Mouse (Mus musculus): ENCODE measurements at regions not wholly inside any gene's neighbourhood (a gene's known extent, or its start where the extent isn't known, plus 50 kb on each side); places are given as distances from the start of the nearest gene placed in this dataset.

DNA sequence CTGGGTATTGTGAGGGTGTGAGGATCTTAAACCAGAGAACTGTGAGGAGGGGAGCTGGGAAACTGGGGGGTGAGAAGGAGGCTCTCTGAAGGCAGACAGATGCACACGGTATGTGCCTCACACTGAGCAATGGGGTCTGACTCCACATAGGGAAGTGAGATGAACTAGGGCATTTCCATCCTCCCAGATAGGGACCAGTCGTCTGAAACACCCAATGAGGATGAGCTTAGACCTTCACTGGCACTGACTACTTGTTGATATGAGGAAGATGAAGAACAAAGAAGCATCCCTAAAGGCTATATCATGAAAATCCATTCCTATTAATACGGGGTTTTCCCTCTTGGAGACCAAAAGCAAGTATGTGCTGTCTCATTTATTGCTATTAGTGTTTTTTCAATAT lies 115.3 kb downstream of the Cxcl12 start:
- Histone ChIP-seq H3K27ac (ENCODE audit: low read depth, low read length) (no peak overlapping the region), H3K36me3 (ENCODE audit: insufficient read depth, low read length) (no peaks in the 10 kb centered on the region), H3K4me3 (ENCODE audit: low read depth, low read length) (no peak overlapping the region), H3K4me1 (ENCODE audit: insufficient read depth, low read length) (no peaks in the 10 kb centered on the region), H3K9me3 (ENCODE audit: low read length) (no peaks in the 10 kb centered on the region), H3K4me2 (ENCODE audit: low read depth, low read length, poor library complexity, severe bottlenecking) (no peak overlapping the region), H3K9ac (replicated peaks; ENCODE audit: low read length, poor library complexity, severe bottlenecking) (no peak overlapping the region), H3K27me3 (ENCODE audit: insufficient read depth, low read length) (no peaks in the 10 kb centered on the region)
- DNase-seq (ENCODE audit: low spot score) (no peak), ATAC-seq (ENCODE audit: low FRiP score) (no peak)
- TF ChIP-seq CTCF (IDR thresholded peaks at IDR 0.05), result no peak
- WGBS, result 81% methylated on average over 3 of the region's 3 CpGs

DNA sequence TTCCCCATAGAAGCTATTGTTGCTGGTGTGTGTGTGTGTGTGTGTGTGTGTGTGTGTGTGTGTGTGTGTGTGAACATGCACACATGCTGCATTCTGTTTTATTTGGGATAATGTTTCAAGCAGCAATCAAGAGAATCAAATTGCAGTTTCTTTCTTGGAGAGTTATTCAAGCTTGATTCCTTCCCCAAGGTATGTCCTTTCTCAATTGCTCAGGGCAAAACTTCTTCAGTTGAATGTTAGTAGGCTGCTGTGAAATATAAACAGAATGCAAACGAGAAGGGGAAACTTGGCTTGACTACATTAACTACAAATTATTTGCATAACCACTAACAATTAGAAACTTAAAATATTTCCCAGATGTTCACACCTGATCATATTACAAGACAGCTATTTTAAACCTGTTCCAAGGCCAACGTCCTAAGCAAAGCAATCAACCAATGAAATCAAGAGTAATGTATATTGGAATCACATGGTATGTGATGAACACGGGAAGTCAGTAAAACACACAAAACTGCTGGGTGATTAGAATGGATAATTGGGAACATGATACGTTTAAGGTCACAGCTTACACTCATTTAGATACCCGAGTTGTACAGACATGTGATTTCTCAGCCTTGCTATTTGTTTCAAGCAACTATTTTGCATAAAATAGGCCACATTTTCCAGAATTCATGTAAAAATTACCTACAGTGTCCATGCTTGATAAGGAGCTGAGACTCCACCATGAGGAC lies 116.2 kb downstream of the Cxcl12 start:
- no peak for DNase-seq (ENCODE audit: low spot score)
- no peaks in the 10 kb centered on the region for H3K9me3 ChIP-seq (ENCODE audit: low read length)
- H3K27ac ChIP-seq (ENCODE audit: low read depth, low read length), result no peak overlapping the region
- WGBS, result 84% methylated on average over 5 of the region's 5 CpGs
- no peak overlapping the region for H3K4me2 ChIP-seq (ENCODE audit: low read depth, low read length, poor library complexity, severe bottlenecking)
- TF ChIP-seq CTCF (IDR thresholded peaks at IDR 0.05), result no peak
- H3K9ac ChIP-seq (replicated peaks; ENCODE audit: low read length, poor library complexity, severe bottlenecking), result no peak overlapping the region
- H3K4me3 ChIP-seq (ENCODE audit: low read depth, low read length), result no peak overlapping the region
- H3K4me1 ChIP-seq (ENCODE audit: insufficient read depth, low read length), result no peaks in the 10 kb centered on the region
- H3K36me3 ChIP-seq (ENCODE audit: insufficient read depth, low read length), result no peaks in the 10 kb centered on the region
- no peaks in the 10 kb centered on the region for H3K27me3 ChIP-seq (ENCODE audit: insufficient read depth, low read length)
- ATAC-seq (ENCODE audit: low FRiP score), result no peak

DNA sequence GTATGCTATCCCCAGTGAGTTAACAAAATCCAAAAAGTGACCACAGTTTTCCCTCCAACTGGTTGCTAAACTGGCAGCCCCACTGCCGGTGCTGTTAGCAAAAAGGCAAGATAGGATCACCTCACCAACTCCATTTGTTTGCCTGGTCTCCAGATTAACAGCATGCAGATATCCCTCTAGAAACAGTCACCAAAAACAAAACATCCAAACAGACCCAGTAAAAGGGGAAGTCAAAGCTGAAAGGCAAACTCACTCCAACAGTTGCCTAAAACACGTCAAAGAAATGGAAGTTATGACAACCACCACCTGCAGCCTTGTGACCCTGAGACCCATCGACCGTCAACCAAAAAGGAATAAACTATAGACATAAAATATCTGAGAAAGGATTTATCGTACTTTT lies 119.1 kb downstream of the Cxcl12 start:
- Histone ChIP-seq H3K9me3 (ENCODE audit: low read length) (no peaks in the 10 kb centered on the region), H3K27ac (ENCODE audit: low read depth, low read length) (no peak overlapping the region), H3K4me1 (ENCODE audit: insufficient read depth, low read length) (no peaks in the 10 kb centered on the region), H3K9ac (replicated peaks; ENCODE audit: low read length, poor library complexity, severe bottlenecking) (no peak overlapping the region), H3K4me2 (ENCODE audit: low read depth, low read length, poor library complexity, severe bottlenecking) (no peak overlapping the region), H3K4me3 (ENCODE audit: low read depth, low read length) (no peak overlapping the region), H3K27me3 (ENCODE audit: insufficient read depth, low read length) (no peaks in the 10 kb centered on the region), H3K36me3 (ENCODE audit: insufficient read depth, low read length) (no peaks in the 10 kb centered on the region)
- TF ChIP-seq CTCF (IDR thresholded peaks at IDR 0.05), result no peak
- 92% methylated on average over 5 of the region's 5 CpGs for WGBS
- DNase-seq (ENCODE audit: low spot score) (no peak), ATAC-seq (ENCODE audit: low FRiP score) (no peak)

DNA sequence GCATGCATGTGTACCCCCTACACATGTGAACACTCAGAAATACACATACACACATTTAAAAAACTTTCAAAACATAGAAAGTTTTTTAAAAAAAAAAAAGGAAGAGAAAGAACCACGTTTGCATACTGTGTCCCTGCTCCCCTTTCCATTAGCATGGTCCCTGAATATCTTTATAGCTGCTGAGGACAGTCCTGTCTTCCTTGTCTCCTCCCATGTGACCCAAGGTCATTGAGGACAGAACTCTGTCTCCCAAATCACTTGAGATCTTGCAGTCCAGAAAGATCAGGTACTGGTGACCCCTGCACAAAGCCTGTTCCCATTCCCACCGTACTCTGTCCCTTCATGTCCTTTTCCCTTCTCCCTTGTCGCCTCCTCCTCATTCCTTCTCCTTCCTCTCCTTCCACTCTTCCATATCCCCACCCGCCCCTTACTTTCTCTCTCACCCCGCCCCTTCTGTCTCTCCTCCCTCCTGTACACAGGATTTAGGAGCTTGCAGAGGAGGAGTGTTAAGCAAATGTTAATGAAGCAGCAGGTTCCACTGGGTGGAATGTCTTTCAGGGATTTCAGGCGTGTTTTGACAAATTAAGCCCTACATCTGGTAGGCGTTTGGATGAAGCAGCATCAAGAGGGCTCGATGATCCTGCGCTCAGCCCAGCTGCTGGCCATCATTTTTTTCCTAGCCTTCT lies 125.6 kb downstream of the Cxcl12 start:
- no peak overlapping the region for H3K4me3 ChIP-seq (ENCODE audit: low read depth, low read length)
- no peak for DNase-seq (ENCODE audit: low spot score)
- ATAC-seq (ENCODE audit: low FRiP score), result no peak
- no peak overlapping the region for H3K27ac ChIP-seq (ENCODE audit: low read depth, low read length)
- no peak overlapping the region for H3K4me2 ChIP-seq (ENCODE audit: low read depth, low read length, poor library complexity, severe bottlenecking)
- no peak overlapping the region for H3K9ac ChIP-seq (replicated peaks; ENCODE audit: low read length, poor library complexity, severe bottlenecking)
- 20% methylated on average over 9 of the region's 9 CpGs for WGBS
- H3K36me3 ChIP-seq (ENCODE audit: insufficient read depth, low read length), result no peaks in the 10 kb centered on the region
- no peaks in the 10 kb centered on the region for H3K4me1 ChIP-seq (ENCODE audit: insufficient read depth, low read length)
- H3K27me3 ChIP-seq (ENCODE audit: insufficient read depth, low read length), result no peaks in the 10 kb centered on the region
- no peaks in the 10 kb centered on the region for H3K9me3 ChIP-seq (ENCODE audit: low read length)
- TF ChIP-seq CTCF (IDR thresholded peaks at IDR 0.05), result no peak

DNA sequence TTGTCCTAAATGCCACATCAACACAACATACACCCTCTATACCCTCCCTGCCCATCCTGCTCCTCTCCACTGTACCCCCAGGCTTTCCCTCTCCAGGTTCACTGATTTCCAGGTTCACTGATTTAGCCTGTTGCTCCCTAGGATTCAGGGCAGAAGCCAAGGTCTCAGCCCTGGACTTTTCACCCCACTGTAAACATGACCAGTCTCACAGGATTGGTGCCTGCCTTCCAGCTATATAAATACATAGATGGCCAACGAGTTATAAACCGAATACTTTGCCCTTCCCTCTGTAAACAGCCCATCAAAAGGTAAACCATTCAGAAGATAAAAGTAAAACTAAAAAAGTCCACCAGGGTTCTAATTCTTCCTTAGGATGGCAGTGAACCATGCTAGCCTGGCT lies 129.6 kb downstream of the Cxcl12 start:
- no peak for DNase-seq (ENCODE audit: low spot score)
- H3K27ac ChIP-seq (ENCODE audit: low read depth, low read length), result no peak overlapping the region
- H3K4me3 ChIP-seq (ENCODE audit: low read depth, low read length), result no peak overlapping the region
- no peaks in the 10 kb centered on the region for H3K9me3 ChIP-seq (ENCODE audit: low read length)
- H3K4me2 ChIP-seq (ENCODE audit: low read depth, low read length, poor library complexity, severe bottlenecking), result no peak overlapping the region
- no peak for ATAC-seq (ENCODE audit: low FRiP score)
- WGBS, result 89% methylated on average over 2 of the region's 2 CpGs
- H3K27me3 ChIP-seq (ENCODE audit: insufficient read depth, low read length), result no peaks in the 10 kb centered on the region
- no peak for TF ChIP-seq CTCF (IDR thresholded peaks at IDR 0.05)
- H3K36me3 ChIP-seq (ENCODE audit: insufficient read depth, low read length), result no peaks in the 10 kb centered on the region
- H3K4me1 ChIP-seq (ENCODE audit: insufficient read depth, low read length), result no peaks in the 10 kb centered on the region
- H3K9ac ChIP-seq (replicated peaks; ENCODE audit: low read length, poor library complexity, severe bottlenecking), result no peak overlapping the region

DNA sequence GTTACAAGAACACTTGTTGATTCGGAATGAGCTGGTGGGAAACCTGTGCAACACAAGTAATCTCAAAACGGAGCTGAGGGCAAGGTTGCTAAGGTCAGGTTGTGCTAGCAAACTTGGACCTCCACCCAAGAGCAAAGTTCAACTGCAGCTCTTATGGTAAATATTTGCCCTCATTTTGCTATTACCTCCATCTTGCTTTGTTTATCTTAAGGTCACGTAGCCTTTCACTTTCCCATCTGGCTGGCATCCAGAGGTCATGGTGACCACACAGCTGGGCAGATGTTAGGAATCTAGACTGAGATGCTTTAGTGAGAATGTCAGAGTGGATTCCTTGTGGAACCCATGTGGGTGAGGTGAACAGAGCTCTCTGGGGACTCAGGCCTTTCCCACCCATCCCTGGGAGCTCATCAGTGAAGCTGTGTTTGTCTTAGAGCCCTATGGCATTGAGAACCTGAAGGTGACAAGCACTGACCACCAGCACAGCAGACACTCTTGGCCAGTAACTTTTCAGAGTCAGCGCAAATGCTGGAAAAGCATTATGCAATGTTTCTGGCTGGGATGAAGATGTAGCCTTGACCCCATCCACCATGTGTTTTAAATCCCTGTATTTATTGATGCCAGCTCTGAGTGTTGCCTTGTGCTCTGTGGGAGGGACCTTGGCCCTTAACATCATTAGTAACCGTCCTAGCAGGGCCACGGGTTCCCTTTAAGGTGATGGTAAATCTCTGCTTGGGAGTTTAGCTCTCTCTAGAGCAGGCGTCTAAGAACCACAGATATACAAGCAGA lies 131.4 kb downstream of the Cxcl12 start:
- H3K27ac ChIP-seq (ENCODE audit: low read depth, low read length), result no peak overlapping the region
- DNase-seq (ENCODE audit: low spot score), result no peak

More for the DNA sequence above, 131.4 kb downstream of the Cxcl12 start:
- no peak for ATAC-seq (ENCODE audit: low FRiP score)
- no peaks in the 10 kb centered on the region for H3K27me3 ChIP-seq (ENCODE audit: insufficient read depth, low read length)
- no peak for TF ChIP-seq CTCF (IDR thresholded peaks at IDR 0.05)
- H3K4me1 ChIP-seq (ENCODE audit: insufficient read depth, low read length), result no peaks in the 10 kb centered on the region
- no peaks in the 10 kb centered on the region for H3K36me3 ChIP-seq (ENCODE audit: insufficient read depth, low read length)
- no peak overlapping the region for H3K4me3 ChIP-seq (ENCODE audit: low read depth, low read length)
- 86% methylated on average over 7 of the region's 7 CpGs for WGBS
- H3K9me3 ChIP-seq (ENCODE audit: low read length), result no peaks in the 10 kb centered on the region
- H3K4me2 ChIP-seq (ENCODE audit: low read depth, low read length, poor library complexity, severe bottlenecking), result no peak overlapping the region
- no peak overlapping the region for H3K9ac ChIP-seq (replicated peaks; ENCODE audit: low read length, poor library complexity, severe bottlenecking)
